Mouse (Mus musculus) embryonic facial prominence, embryonic 15.5 days (tissue): ENCODE results near the gene Ccdc158. TPM values are rescaled to one million over a fixed set of nuclear protein-coding genes. Genes with fewer than 3 reads are reported as not detected.

Experiments used
- ATAC-seq: fragments of 200-750 bp; cut with Nextera tagmentation; 2 replicates; pipeline ENCODE4 v1.8.0; 2017; ENCODE audit warnings: low read depth, moderate TSS enrichment; ENCODE audit not compliant: insufficient number of reproducible peaks, low FRiP score, low TSS enrichment
- H3K27ac ChIP-seq: fragments of 300-500 bp; sonication (generic); replicated peaks from 2 replicates; pipeline ENCODE4 v1.5.1; 2015; ENCODE audit warnings: mild to moderate bottlenecking, inconsistent platforms
- H3K27me3 ChIP-seq: fragments of 300-500 bp; sonication (generic); 2 replicates; pipeline ENCODE4 v1.6.1; 2015; ENCODE audit warnings: inconsistent platforms
- H3K36me3 ChIP-seq: fragments of 300-500 bp; sonication (generic); 2 replicates; pipeline ENCODE4 v1.6.1; 2015; ENCODE audit warnings: mild to moderate bottlenecking, inconsistent platforms
- H3K4me1 ChIP-seq: fragments of 300-500 bp; sonication (generic); 2 replicates; pipeline ENCODE4 v1.6.1; 2015; ENCODE audit warnings: inconsistent platforms
- H3K4me2 ChIP-seq: fragments of 300-500 bp; sonication (generic); replicated peaks from 2 replicates; pipeline ENCODE4 v1.6.1; 2015; ENCODE audit warnings: mild to moderate bottlenecking, inconsistent platforms
- H3K4me3 ChIP-seq: fragments of 300-500 bp; sonication (generic); replicated peaks from 2 replicates; pipeline ENCODE4 v1.5.1; 2015; ENCODE audit warnings: mild to moderate bottlenecking, inconsistent platforms
- H3K9ac ChIP-seq: fragments of 300-500 bp; sonication (generic); 2 replicates; pipeline ENCODE4 v1.6.1; 2015; ENCODE audit warnings: inconsistent platforms
- H3K9me3 ChIP-seq: fragments of 300-500 bp; sonication (generic); replicated peaks from 2 replicates; pipeline ENCODE4 v1.6.1; 2016; ENCODE audit warnings: inconsistent platforms
- WGBS: fragments of 180-500 bp; shearing (Covaris S2); methylation state at CpG from one replicate; pipeline ENCODE4 v1.1.7; 2015; 5-methylcytosine and 5-hydroxymethylcytosine counted together
- polyA plus RNA-seq: library from polyadenylated mRNA; unstranded; fragments of >200 nt; fragmentation: Nextera tagmentation; extraction: Ambion mirVana; gene quantifications from 2 replicates; pipeline ENCODE4 v1.2.1, GENCODE M21; 2015

Gene Ccdc158
- polyA plus RNA-seq, result 1.1 TPM in 2 replicates

DNA sequence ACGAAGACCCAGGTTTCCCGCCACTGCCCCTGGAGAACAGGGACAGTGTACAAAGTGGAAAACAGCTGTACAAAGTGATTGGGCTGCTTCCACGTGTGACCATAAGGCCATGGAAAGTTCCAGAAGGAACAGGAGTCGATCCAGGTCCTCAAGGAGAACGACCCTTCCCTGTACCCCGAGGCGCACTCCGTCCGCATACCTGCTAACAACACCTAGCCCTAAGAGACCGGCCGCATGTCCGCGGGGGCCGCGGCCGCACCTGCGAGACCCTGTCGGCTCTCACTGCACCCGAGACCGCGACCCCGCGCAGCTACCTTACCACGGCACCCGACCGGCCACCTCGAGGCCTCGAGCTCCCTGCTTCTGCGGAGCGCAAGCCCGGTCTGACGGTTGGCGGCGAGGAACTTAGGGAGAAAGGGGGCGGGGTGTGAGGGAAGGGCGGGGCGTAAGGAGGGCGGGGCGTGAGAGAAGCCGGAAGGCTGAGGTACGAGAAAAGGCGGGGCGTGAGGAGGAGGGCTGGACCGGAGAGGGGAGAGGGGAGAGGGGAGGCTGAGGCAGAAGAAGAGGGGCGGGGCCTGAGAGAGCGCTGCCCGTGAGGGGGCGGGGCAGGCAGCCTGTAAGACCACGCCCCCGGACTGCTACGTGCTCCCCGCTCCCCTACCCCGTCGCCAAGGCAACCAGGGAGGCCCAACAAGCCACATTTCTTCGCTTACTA is at the start of gene Ccdc158:
Ccdc158 (minus strand) TSS at position 413 of the 715 bp plus-strand sequence.
- 15% methylated on average over 50 of the region's 55 CpGs for WGBS
- Histone ChIP-seq H3K9me3 (no peaks in the 10 kb centered on the region), H3K27me3 (no peaks in the 10 kb centered on the region), H3K9ac (peak within 1 kb of the TSS; percentile 22; the same call in 1 of the 2 replicates), H3K4me3 (peak within 1 kb of the TSS; percentile 47), H3K27ac (no peak within 1 kb of the TSS), H3K4me2 (peak within 1 kb of the TSS; percentile 88), H3K36me3 (no peaks in the 10 kb centered on the region), H3K4me1 (peaks cover 12% of the 10 kb centered on the region; the same call in 1 of the 2 replicates)
- ATAC-seq, result peak; percentile 86

DNA sequence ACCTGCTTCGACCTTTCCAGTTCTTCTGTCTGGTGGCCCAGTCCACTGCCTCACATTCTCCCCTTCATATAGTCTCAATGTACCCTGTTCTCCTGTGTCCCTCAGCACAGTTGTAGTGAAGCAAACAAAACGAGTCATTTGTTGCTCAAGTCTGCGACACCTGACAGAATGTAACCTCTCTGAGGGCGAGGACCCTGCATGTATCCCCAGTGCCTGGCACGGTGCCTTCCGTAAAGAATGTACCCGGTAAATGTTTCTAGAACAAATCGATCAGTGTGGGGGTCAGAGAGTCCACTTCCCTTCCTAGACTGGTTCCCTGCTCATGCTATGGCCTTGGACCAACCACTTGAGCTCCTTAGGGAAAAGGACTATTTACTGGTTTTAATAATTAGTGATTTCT is 46.5 kb upstream of the Ccdc158 start:
- H3K4me3 ChIP-seq, result no peak overlapping the region
- no peak for ATAC-seq
- 86% methylated on average over 8 of the region's 8 CpGs for WGBS

DNA sequence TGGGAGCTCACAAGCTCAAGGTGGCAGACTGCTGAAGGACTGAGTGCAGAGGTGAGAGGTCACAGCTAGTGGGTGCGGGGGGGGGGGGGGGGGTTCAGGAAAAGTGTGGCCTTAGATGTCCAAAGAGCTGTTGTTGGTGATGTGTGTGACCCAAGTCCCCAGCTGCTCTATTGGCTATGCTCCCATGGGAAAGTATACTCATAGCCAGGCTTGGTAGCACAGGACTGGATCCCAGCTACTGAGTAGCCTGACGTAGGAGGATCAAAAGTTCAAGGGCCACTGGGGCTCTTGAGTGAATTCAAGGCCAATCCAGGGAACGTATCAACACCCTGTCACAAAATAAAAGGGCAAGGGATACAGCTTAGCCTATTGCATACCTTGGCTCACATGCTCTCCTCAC is 43.8 kb upstream of the Ccdc158 start:
- no peak overlapping the region for H3K4me3 ChIP-seq
- no peaks in the 10 kb centered on the region for H3K36me3 ChIP-seq
- no peaks in the 10 kb centered on the region for H3K9me3 ChIP-seq
- H3K4me2 ChIP-seq, result no peak overlapping the region
- no peak overlapping the region for H3K9ac ChIP-seq
- no peak for ATAC-seq
- WGBS, result 62% methylated on average over 3 of the region's 3 CpGs
- no peaks in the 10 kb centered on the region for H3K4me1 ChIP-seq
- H3K27ac ChIP-seq, result no peak overlapping the region
- no peaks in the 10 kb centered on the region for H3K27me3 ChIP-seq

More for the DNA sequence above, 46.5 kb upstream of the Ccdc158 start:
- no peaks in the 10 kb centered on the region for H3K9me3 ChIP-seq
- H3K4me1 ChIP-seq, result no peaks in the 10 kb centered on the region
- H3K4me2 ChIP-seq, result no peak overlapping the region
- H3K27me3 ChIP-seq, result no peaks in the 10 kb centered on the region
- no peak overlapping the region for H3K9ac ChIP-seq
- no peaks in the 10 kb centered on the region for H3K36me3 ChIP-seq
- H3K27ac ChIP-seq, result no peak overlapping the region

DNA sequence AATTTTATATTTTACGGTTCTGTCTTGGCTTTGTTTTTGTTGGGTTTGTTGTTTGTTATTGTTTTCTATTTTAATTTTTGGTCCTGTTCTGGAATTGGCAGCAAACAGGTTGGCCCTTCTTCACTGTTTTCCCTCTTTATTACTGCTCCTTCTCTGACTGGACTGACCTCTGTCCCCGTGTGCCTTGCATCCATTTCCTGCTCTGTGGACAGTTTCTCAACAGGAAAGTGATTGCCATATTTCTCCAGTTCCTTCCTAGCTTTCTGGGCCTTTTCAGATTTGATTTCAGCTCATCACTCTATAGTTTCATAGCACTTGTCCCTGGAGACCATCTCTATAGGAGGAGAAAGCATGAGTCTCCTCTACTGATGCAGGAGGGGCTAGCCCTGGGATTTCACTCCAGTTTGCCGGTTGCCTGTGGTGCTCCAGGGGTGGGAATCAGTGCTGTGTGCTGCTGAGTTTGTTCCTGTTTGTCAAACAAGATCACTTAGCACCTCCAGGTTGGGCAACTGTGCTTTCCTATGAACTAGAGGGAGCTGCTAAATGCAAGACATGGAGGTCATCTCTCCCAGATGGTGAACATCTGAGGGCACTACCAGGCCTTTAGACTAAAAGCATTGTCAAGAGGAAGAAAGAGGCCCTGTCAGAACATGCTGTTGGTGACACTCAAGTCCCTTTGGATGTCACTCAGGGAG is 42.7 kb upstream of the Ccdc158 start:
- Histone ChIP-seq H3K27me3 (no peaks in the 10 kb centered on the region), H3K4me3 (no peak overlapping the region), H3K4me1 (no peaks in the 10 kb centered on the region), H3K9me3 (no peaks in the 10 kb centered on the region), H3K36me3 (no peaks in the 10 kb centered on the region), H3K27ac (no peak overlapping the region), H3K9ac (no peak overlapping the region), H3K4me2 (no peak overlapping the region)
- ATAC-seq, result no peak
- 52% methylated on average over 3 of the region's 3 CpGs for WGBS

DNA sequence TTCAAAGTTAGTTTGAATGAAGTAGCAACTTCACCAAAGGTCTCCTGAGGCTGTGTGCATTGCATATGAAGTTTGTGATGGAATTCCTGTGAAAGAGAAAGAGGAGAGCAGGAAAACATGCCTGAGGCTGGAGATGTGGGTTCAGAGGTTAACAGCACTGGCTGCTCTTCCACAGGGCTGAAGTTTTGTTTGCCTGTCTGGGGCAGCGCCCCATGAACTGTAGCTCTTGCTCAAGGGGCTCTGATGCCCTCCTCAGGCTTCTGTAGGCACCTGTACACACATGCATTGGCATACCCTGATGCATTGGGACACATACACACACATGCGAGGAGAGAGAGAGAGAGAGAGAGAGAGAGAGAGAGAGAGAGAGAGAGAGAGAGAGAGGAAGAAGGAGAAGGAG is 40.8 kb upstream of the Ccdc158 start:
- Histone ChIP-seq H3K27ac (no peak overlapping the region), H3K9ac (no peak overlapping the region), H3K27me3 (no peaks in the 10 kb centered on the region), H3K4me1 (no peaks in the 10 kb centered on the region), H3K36me3 (no peaks in the 10 kb centered on the region), H3K4me3 (no peak overlapping the region), H3K9me3 (no peaks in the 10 kb centered on the region), H3K4me2 (no peak overlapping the region)
- 66% methylated on average over 2 of the region's 2 CpGs for WGBS
- no peak for ATAC-seq

DNA sequence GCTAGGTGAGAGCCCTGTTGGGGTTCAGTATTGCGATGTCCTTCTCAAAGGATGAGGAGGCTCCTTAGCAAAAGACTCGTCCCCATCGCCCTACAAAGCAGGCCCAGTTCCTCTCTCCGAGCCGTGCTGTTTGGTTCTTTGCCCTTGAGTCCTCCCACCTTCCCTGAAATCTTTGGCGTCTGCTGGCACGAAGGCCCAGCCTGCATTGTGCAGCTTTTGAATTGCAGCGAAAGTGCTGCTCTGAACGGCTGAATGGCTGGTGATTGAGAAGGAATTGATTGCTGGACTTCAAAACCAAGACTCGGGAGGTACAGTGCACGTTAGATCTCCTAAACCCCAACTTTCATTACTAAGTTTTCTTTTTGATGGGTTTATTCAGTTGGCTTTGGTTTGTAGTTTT is 40.2 kb upstream of the Ccdc158 start:
- Histone ChIP-seq H3K4me1 (no peaks in the 10 kb centered on the region), H3K9me3 (no peaks in the 10 kb centered on the region), H3K9ac (no peak overlapping the region), H3K27me3 (no peaks in the 10 kb centered on the region), H3K4me2 (no peak overlapping the region), H3K4me3 (no peak overlapping the region), H3K27ac (no peak overlapping the region), H3K36me3 (no peaks in the 10 kb centered on the region)
- 71% methylated on average over 11 of the region's 11 CpGs for WGBS
- no peak for ATAC-seq

DNA sequence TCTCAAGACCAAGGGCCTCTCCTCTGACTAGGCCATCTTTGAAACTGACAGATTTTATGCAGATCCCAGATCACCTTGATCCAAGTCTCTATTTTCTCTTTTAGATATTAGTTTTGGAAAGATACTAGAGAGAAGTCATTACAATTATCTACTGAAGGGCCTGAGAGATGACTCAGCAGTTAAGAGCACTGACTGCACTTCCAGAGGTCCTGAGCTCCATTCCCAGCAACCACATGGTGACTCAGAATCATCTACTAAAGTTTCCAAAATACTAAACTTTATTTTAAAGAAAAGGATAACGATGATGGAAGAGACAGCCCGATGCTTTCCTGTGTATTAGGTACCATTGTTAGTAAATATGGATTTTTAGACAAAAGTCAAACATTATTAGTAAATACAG is 39.8 kb upstream of the Ccdc158 start:
- no peaks in the 10 kb centered on the region for H3K36me3 ChIP-seq
- no peak overlapping the region for H3K27ac ChIP-seq
- H3K27me3 ChIP-seq, result no peaks in the 10 kb centered on the region
- 93% methylated on average over 2 of the region's 2 CpGs for WGBS
- H3K4me1 ChIP-seq, result no peaks in the 10 kb centered on the region
- no peak overlapping the region for H3K4me2 ChIP-seq
- ATAC-seq, result no peak
- no peaks in the 10 kb centered on the region for H3K9me3 ChIP-seq
- no peak overlapping the region for H3K9ac ChIP-seq
- no peak overlapping the region for H3K4me3 ChIP-seq

DNA sequence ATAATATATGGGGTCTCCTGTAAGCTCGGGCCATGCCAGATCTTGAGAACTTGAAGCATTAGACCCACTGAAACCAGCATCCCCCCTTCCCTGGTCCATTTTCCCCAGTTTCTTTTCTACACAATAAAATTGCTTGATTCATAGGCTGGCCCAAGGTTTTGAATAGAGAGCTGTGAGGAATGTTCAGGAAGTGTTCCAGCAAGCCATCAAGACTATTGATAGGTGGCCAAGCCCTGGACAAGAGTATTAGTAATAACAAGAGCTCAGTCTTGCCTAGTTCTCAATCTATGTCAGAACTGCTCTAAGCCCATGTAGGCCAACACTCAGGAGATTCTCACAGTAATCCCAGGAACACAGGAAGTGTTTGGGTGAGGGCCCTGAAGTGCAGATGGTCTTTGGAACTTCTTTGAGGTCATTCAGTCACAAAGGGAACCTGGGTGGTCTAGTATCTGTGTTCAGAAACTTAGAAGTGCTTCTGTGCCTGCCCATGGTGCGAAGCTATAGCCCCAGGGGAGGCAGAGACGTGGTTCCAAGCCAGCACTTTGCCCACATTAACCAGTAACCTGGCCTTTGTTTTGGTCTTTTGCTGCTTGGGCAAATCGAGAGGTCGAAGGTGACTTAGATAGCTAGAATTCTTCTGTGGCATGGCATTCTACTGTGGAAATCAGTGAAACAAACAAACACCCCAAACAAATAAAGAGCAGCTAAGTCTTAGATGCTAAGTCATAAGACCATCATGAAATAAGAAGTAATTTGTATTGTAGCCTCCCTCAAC is 37.7 kb upstream of the Ccdc158 start:
- H3K9ac ChIP-seq, result no peak overlapping the region
- ATAC-seq, result no peak
- H3K27me3 ChIP-seq, result no peaks in the 10 kb centered on the region
- no peaks in the 10 kb centered on the region for H3K9me3 ChIP-seq
- no peaks in the 10 kb centered on the region for H3K4me1 ChIP-seq
- no peak overlapping the region for H3K27ac ChIP-seq
- H3K4me2 ChIP-seq, result no peak overlapping the region
- 68% methylated on average over 5 of the region's 5 CpGs for WGBS
- H3K4me3 ChIP-seq, result no peak overlapping the region
- no peaks in the 10 kb centered on the region for H3K36me3 ChIP-seq

DNA sequence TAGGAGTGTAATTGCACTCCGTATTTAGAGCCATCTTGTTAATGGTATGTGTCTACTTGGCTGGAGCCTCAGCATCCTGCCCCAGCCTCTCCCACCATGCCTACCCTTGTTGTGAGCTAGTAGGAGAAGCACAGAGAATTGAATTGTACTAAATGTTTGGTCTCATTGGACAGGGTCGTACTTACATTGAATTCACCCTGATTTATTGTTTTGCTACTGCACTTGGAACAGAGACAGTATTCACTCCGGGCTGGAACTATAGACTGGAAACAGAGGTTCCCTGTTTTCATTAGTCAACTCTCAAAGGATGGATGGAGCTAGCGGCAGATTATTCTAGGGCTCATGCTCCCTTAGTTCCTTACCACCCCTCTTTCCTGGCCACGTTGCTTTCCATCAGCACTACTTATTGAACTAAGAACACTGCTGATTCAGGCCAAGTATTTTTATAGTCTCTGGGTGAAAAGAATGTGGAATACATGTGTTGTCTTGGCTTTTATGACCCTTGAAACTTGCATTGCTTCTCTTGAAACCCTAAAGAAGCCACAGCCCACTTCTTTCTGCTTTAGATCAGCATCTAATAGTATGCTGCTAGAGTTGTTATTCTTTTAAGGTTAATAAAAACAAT is 36.7 kb upstream of the Ccdc158 start:
- Histone ChIP-seq H3K4me2 (no peak overlapping the region), H3K36me3 (no peaks in the 10 kb centered on the region), H3K9me3 (no peaks in the 10 kb centered on the region), H3K4me3 (no peak overlapping the region), H3K4me1 (no peaks in the 10 kb centered on the region), H3K27me3 (no peaks in the 10 kb centered on the region), H3K9ac (no peak overlapping the region), H3K27ac (no peak overlapping the region)
- ATAC-seq, result no peak
- 64% methylated on average over 5 of the region's 5 CpGs for WGBS

DNA sequence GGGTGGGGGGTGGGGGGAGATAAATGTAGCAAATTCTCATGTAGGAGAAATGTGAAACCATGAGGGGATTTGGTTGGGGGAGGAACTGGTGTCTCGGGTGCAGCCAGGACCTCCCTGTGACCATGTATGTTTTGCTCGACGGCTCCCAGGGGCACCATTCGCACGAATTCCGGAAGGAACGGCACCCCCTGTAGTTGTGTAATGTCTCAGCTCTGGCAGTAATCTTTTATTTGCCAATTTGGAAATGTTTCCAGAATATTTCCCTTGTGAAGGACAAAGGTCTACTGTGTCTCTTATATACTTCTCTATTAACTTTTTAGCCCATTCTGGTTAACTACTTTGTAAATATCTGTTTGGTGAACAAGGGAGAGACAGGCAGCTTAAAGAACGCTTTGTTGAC is 35.7 kb upstream of the Ccdc158 start:
- Histone ChIP-seq H3K9ac (no peak overlapping the region), H3K4me3 (no peak overlapping the region), H3K9me3 (no peaks in the 10 kb centered on the region), H3K36me3 (no peaks in the 10 kb centered on the region), H3K27ac (no peak overlapping the region), H3K27me3 (no peaks in the 10 kb centered on the region), H3K4me1 (no peaks in the 10 kb centered on the region), H3K4me2 (no peak overlapping the region)
- no peak for ATAC-seq
- 54% methylated on average over 8 of the region's 8 CpGs for WGBS

DNA sequence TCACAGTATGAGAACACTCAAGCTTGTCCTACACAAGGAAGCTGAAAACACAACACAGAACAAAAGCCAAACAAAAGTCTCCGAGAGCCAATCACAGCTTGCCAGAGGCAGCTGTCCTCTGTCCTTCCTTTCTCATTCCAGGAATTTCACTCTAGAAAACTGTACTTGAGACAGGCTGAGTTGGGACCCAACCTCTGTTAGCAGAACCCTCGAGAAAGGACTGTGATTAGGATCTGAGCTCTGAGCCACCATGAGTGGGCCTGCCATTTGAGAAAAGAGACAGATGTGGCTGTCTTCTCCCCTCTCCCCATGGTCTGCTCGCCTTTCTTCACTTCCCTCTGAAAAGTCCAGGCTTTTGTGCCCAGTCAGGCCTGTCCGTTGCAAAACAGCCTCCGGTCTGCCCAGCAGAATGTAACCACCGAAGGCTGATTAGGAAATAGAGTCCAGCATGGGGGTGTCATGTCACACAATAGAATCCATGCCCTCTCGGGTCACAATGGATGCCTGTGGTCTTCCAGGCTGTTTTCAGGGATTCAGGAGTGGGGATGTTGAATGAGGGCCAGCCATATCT is 32.9 kb upstream of the Ccdc158 start:
- H3K4me2 ChIP-seq, result no peak overlapping the region
- no peak for ATAC-seq
- H3K9me3 ChIP-seq, result no peaks in the 10 kb centered on the region
- 56% methylated on average over 7 of the region's 7 CpGs for WGBS
- H3K9ac ChIP-seq, result no peak overlapping the region
- no peaks in the 10 kb centered on the region for H3K36me3 ChIP-seq
- H3K4me3 ChIP-seq, result no peak overlapping the region
- H3K27ac ChIP-seq, result no peak overlapping the region
- no peaks in the 10 kb centered on the region for H3K27me3 ChIP-seq
- no peaks in the 10 kb centered on the region for H3K4me1 ChIP-seq
